Mouse (Mus musculus): ENCODE results near the gene Cmtm4. TPM values are rescaled to one million over a fixed set of nuclear protein-coding genes. Genes with fewer than 3 reads are reported as not detected.
"Not testable (repeated sequence)": the region's sequence is repeated elsewhere in the genome, so short reads cannot be mapped to it uniquely, and the experiment has no call there.

The Cmtm4 gene
- polyA plus RNA-seq, 1 experiment from 2014 or later = 5.6 TPM

GRCm38 (mm10) chr8:104332665-104333631, 62.7 kb downstream of the Cmtm4 start:
- Histone ChIP-seq H3K36me3 (ENCODE audit: control insufficient read depth, insufficient read depth, low read length) (no peaks in the 10 kb centered on the region), H3K9me3 (ENCODE audit: control insufficient read depth, low read length) (no peaks in the 10 kb centered on the region), H3K4me1 (ENCODE audit: control insufficient read depth, insufficient read depth, low read length) (no peaks in the 10 kb centered on the region), H3K27me3 (ENCODE audit: control insufficient read depth, insufficient read depth, low read length) (no peaks in the 10 kb centered on the region), H3K4me3 (ENCODE audit: low read length) (no peak overlapping the region), H3K27ac (ENCODE audit: low read depth, low read length) (no peak overlapping the region), H3K9ac (ENCODE audit: low read depth, low read length) (no peak overlapping the region), H3K4me2 (replicated peaks; ENCODE audit: low read depth, low read length) (no peak overlapping the region)
- 85% methylated on average over 5 of the region's 5 CpGs for whole genome bisulfite sequencing
- no peak for ATAC-seq (ENCODE audit: low FRiP score, low TSS enrichment)

DNA sequence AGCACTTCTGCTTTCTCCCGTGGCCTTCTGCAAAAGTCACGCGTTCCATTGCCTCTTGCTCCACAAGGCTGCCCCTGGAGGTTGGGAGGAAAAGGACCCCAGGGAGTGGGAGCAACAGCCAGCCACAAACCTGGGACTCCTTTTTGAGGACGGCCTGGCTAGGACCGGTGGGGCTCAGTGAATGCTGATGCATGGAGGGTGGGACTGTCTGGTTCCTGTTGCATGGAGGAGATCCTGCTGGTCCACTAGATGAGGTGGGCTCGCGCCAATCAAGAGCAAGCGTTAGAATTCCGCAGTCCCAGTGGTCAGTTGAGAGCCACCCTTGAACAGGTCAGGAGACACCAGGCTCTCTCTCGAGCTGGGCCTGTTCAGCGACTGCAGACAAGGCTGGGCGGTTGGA, 73.7 kb downstream of the Cmtm4 start, which contains the start of gene Cmtm2b:
Gene Cmtm2b, plus strand, starts transcription at position 301 of the 400 bp plus-strand sequence.
- not testable (repeated sequence) for H3K27me3 ChIP-seq (ENCODE audit: control insufficient read depth, insufficient read depth, low read length); H3K9ac ChIP-seq (ENCODE audit: low read depth, low read length); H3K27ac ChIP-seq (ENCODE audit: low read depth, low read length); H3K4me2 ChIP-seq (replicated peaks; ENCODE audit: low read depth, low read length); H3K9me3 ChIP-seq (ENCODE audit: control insufficient read depth, low read length); H3K4me1 ChIP-seq (ENCODE audit: control insufficient read depth, insufficient read depth, low read length); H3K4me3 ChIP-seq (ENCODE audit: low read length); H3K36me3 ChIP-seq (ENCODE audit: control insufficient read depth, insufficient read depth, low read length); ATAC-seq (ENCODE audit: low FRiP score, low TSS enrichment)
- WGBS = 90% methylated on average over 12 of the region's 12 CpGs

- not testable (repeated sequence) for H3K27me3 ChIP-seq (ENCODE audit: control insufficient read depth, insufficient read depth, low read length); H3K9me3 ChIP-seq (ENCODE audit: control insufficient read depth, low read length); H3K9ac ChIP-seq (ENCODE audit: low read depth, low read length); H3K27ac ChIP-seq (ENCODE audit: low read depth, low read length); H3K4me2 ChIP-seq (replicated peaks; ENCODE audit: low read depth, low read length); H3K36me3 ChIP-seq (ENCODE audit: control insufficient read depth, insufficient read depth, low read length); H3K4me1 ChIP-seq (ENCODE audit: control insufficient read depth, insufficient read depth, low read length); ATAC-seq (ENCODE audit: low FRiP score, low TSS enrichment); H3K4me3 ChIP-seq (ENCODE audit: low read length)
- 92% methylated on average over 8 of the region's 11 CpGs for WGBS
These were observed 74.3 kb downstream of the Cmtm4 start, which contains the start of gene Gm11020 for GRCm38 (mm10) chr8:104321267-104321666. Gene Gm11020, plus strand, starts transcription at chr8:104321567.

GRCm38 (mm10) chr8:104313311-104313710, 82.3 kb downstream of the Cmtm4 start:
- H3K9ac ChIP-seq (ENCODE audit: low read depth, low read length) = no peak overlapping the region
- H3K4me2 ChIP-seq (replicated peaks; ENCODE audit: low read depth, low read length) = no peak overlapping the region
- WGBS = 57% methylated on average over 4 of the region's 4 CpGs
- no peaks in the 10 kb centered on the region for H3K36me3 ChIP-seq (ENCODE audit: control insufficient read depth, insufficient read depth, low read length)
- no peaks in the 10 kb centered on the region for H3K9me3 ChIP-seq (ENCODE audit: control insufficient read depth, low read length)
- H3K27me3 ChIP-seq (ENCODE audit: control insufficient read depth, insufficient read depth, low read length) = no peaks in the 10 kb centered on the region
- ATAC-seq (ENCODE audit: low FRiP score, low TSS enrichment) = no peak
- no peak overlapping the region for H3K4me3 ChIP-seq (ENCODE audit: low read length)
- no peak overlapping the region for H3K27ac ChIP-seq (ENCODE audit: low read depth, low read length)
- no peaks in the 10 kb centered on the region for H3K4me1 ChIP-seq (ENCODE audit: control insufficient read depth, insufficient read depth, low read length)

DNA sequence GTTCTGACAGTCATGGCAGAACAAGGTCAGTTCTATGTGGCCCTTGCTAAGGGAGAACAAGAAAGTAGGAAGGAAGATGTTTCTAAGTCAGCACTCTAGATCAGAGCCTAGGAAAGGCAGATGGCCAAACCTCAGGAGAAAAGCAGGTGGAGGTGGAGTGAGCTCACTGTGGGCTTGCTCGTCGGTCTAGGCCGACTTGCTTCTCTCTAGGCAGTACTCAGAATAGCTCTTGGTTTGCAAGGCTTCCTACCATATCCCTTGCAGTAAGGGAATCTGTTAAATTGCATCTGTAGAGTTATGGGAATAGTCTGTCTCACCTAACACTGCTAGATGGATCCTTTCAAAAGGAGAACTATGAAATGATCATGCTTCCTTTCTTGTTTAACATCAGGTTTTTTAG, 83.6 kb downstream of the Cmtm4 start:
- H3K36me3 ChIP-seq (ENCODE audit: control insufficient read depth, insufficient read depth, low read length); H3K9ac ChIP-seq (ENCODE audit: low read depth, low read length); H3K9me3 ChIP-seq (ENCODE audit: control insufficient read depth, low read length); H3K4me3 ChIP-seq (ENCODE audit: low read length); H3K27ac ChIP-seq (ENCODE audit: low read depth, low read length); ATAC-seq (ENCODE audit: low FRiP score, low TSS enrichment); H3K4me1 ChIP-seq (ENCODE audit: control insufficient read depth, insufficient read depth, low read length); H3K27me3 ChIP-seq (ENCODE audit: control insufficient read depth, insufficient read depth, low read length); H3K4me2 ChIP-seq (replicated peaks; ENCODE audit: low read depth, low read length): not testable (repeated sequence)
- 89% methylated on average over 3 of the region's 3 CpGs for WGBS

GRCm38 (mm10) chr8:104309441-104310155, 86.0 kb downstream of the Cmtm4 start, which contains the start of the genes Gm45711 and Cmtm1:
Gene Gm45711, minus strand, starts transcription at chr8:104310081.
Gene Cmtm1, minus strand, starts transcription at chr8:104310145.
- not testable (repeated sequence) for H3K4me2 ChIP-seq (replicated peaks; ENCODE audit: low read depth, low read length); H3K9ac ChIP-seq (ENCODE audit: low read depth, low read length); H3K27ac ChIP-seq (ENCODE audit: low read depth, low read length); ATAC-seq (ENCODE audit: low FRiP score, low TSS enrichment); H3K9me3 ChIP-seq (ENCODE audit: control insufficient read depth, low read length); H3K36me3 ChIP-seq (ENCODE audit: control insufficient read depth, insufficient read depth, low read length); H3K4me3 ChIP-seq (ENCODE audit: low read length); H3K27me3 ChIP-seq (ENCODE audit: control insufficient read depth, insufficient read depth, low read length); H3K4me1 ChIP-seq (ENCODE audit: control insufficient read depth, insufficient read depth, low read length)
- 89% methylated on average over 34 of the region's 36 CpGs for WGBS

GRCm38 (mm10) chr8:104308341-104308740, 87.3 kb downstream of the Cmtm4 start:
- H3K27me3 ChIP-seq (ENCODE audit: control insufficient read depth, insufficient read depth, low read length); H3K4me2 ChIP-seq (replicated peaks; ENCODE audit: low read depth, low read length); ATAC-seq (ENCODE audit: low FRiP score, low TSS enrichment); H3K9ac ChIP-seq (ENCODE audit: low read depth, low read length); H3K36me3 ChIP-seq (ENCODE audit: control insufficient read depth, insufficient read depth, low read length); H3K4me3 ChIP-seq (ENCODE audit: low read length); H3K9me3 ChIP-seq (ENCODE audit: control insufficient read depth, low read length); H3K27ac ChIP-seq (ENCODE audit: low read depth, low read length); H3K4me1 ChIP-seq (ENCODE audit: control insufficient read depth, insufficient read depth, low read length): not testable (repeated sequence)
- 44% methylated on average over 6 of the region's 6 CpGs for WGBS

- Histone ChIP-seq H3K9ac (ENCODE audit: low read depth, low read length) (no peak overlapping the region), H3K4me3 (ENCODE audit: low read length) (no peak overlapping the region), H3K4me2 (replicated peaks; ENCODE audit: low read depth, low read length) (no peak overlapping the region), H3K9me3 (ENCODE audit: control insufficient read depth, low read length) (no peaks in the 10 kb centered on the region), H3K27ac (ENCODE audit: low read depth, low read length) (no peak overlapping the region), H3K4me1 (ENCODE audit: control insufficient read depth, insufficient read depth, low read length) (no peaks in the 10 kb centered on the region), H3K27me3 (ENCODE audit: control insufficient read depth, insufficient read depth, low read length) (no peaks in the 10 kb centered on the region), H3K36me3 (ENCODE audit: control insufficient read depth, insufficient read depth, low read length) (no peaks in the 10 kb centered on the region)
- 88% methylated on average over 11 of the region's 11 CpGs for WGBS
- no peak for ATAC-seq (ENCODE audit: low FRiP score, low TSS enrichment)
These were observed 90.6 kb downstream of the Cmtm4 start for GRCm38 (mm10) chr8:104304962-104305361.

DNA sequence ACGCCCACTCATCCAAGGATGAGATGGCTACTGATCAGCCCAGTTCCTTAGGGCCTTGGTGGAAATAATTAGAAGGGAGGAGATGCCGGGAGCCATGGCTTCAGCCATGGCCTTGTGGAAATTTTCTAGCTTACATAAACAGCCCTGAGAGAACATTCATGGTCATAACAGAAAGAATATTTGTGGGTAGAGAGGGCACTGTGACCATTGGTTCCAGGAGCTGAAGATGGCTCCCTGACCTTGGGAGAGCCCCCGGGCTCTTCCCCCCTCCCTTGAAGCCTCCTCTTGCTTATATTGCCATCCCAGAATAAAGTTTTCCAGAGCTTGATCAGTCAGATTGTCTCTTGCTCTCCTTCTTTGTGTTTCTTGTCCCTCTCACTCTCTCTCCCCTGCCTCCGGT, 93.1 kb downstream of the Cmtm4 start:
- WGBS = 90% methylated on average over 4 of the region's 4 CpGs
- not testable (repeated sequence) for H3K9ac ChIP-seq (ENCODE audit: low read depth, low read length); H3K36me3 ChIP-seq (ENCODE audit: control insufficient read depth, insufficient read depth, low read length); H3K4me1 ChIP-seq (ENCODE audit: control insufficient read depth, insufficient read depth, low read length); H3K27ac ChIP-seq (ENCODE audit: low read depth, low read length); ATAC-seq (ENCODE audit: low FRiP score, low TSS enrichment); H3K4me3 ChIP-seq (ENCODE audit: low read length); H3K27me3 ChIP-seq (ENCODE audit: control insufficient read depth, insufficient read depth, low read length); H3K4me2 ChIP-seq (replicated peaks; ENCODE audit: low read depth, low read length); H3K9me3 ChIP-seq (ENCODE audit: control insufficient read depth, low read length)
